Mouse (Mus musculus) spleen, adult 2 months (tissue): Measurements from ENCODE around the gene Mboat2.

Source experiments
- CTCF ChIP-seq: fragments of 200-500 bp; IDR thresholded peaks from 2 replicates; pipeline ENCODE4 v1.5.1; 2011; ENCODE audit warnings: mild to moderate bottlenecking, inconsistent platforms; ENCODE audit not compliant: insufficient read depth, insufficient read length, insufficient replicate concordance; ENCODE audit errors: extremely low read depth
- POLR2A ChIP-seq: fragments of 200-500 bp; IDR thresholded peaks from 2 replicates; pipeline ENCODE4 v1.6.1; 2011; ENCODE audit warnings: low read depth, low read length, inconsistent platforms

GRCm38 (mm10) chr12:24939372-24939771 is 108.7 kb downstream of the Mboat2 start:
- no peak for TF ChIP-seq POLR2A
- no peak for TF ChIP-seq CTCF
